Mouse (Mus musculus): ENCODE measurements at regions not wholly inside any gene's neighbourhood (a gene's known extent, or its start where the extent isn't known, plus 50 kb on each side); places are given as distances from the start of the nearest gene placed in this dataset.

GRCm38 (mm10) chr12:106128944-106129724 lies 119.1 kb downstream of the Vrk1 start:
- no peak for DNase-seq

- DNase-seq, result no peak
These were observed 120.1 kb downstream of the Vrk1 start for GRCm38 (mm10) chr12:106130071-106130676.

DNA sequence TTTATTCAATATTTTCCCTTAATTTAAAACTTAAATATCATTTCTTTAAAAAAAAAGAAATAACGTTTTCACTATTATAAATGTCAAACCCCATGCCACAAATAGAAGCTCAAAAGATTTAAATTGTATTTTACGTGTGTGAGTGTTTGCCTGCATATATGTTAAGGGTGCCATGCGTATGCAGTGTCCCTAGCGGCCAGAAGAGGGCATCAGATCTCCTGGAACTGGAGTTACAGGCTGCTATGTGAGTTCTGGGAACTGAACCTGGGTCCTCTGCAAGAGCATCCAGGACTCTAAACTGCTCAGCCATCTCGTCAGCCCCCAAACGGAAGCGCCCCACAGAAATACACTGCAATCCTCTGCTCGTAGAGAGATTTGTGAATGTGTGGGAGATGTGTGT lies 122.7 kb downstream of the Vrk1 start:
- no peak for DNase-seq

DNA sequence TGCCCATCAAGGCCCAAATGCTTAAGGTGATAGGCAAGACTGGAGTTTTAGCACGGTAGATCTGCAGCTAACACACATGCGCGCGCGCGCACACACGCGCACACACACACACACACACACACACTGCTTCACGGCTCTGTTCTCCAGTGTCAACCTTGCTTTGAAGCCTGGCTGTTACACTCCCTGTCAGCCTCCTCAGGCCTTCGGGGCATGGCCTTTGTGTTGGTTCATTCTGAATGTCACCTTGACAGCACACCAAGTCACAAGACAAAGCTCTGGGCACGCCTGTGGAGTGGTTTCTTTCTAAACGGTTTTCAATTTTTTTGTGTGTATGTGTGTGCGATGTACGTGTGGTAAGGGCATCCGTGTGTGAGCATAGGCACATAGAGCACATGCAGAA lies 128.4 kb downstream of the Vrk1 start:
- no peak for DNase-seq

GRCm38 (mm10) chr12:106139491-106139890 lies 129.5 kb downstream of the Vrk1 start:
- DNase-seq, result no peak

DNA sequence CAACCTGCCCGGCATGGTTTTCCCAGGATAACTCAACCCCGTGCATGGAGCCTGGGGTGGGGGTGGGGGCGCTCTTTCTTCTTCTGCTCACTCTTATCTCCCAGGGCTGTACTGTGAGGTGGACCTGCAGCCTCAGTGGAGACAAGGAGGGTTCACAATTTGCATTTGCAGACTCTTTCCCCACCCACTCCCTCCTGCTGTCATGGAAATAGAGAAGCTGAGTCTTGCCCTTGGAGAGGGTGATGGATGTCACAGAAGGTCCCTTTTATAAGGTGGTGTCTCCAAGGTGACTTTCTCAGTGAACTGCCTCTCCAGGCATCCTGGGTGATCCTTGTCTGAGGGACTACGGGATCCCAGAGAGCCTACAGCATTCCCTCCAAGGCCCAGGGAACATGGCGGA lies 129.9 kb downstream of the Vrk1 start:
- DNase-seq, result no peak

- no peak for DNase-seq
These were observed 130.6 kb downstream of the Vrk1 start for GRCm38 (mm10) chr12:106140671-106141070.

DNA sequence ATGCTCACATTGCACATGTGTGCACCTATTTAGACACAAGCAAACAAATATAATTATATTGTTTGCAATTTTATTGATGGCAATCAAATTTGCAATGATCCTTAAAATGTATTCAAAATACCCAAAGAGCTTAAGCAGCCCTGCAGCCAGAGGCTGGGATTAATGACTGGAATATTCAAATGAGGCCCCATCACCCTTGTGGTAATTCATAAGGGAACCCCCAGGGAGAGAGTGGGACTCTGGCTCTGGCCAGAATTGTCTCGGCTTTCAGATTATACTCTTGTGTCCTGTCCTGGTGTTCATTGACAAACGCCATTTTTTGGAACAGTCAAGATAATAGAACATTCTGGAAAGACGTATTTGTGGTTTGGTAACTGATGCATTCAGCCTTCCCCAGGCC lies 133.5 kb downstream of the Vrk1 start:
- no peak for DNase-seq

DNA sequence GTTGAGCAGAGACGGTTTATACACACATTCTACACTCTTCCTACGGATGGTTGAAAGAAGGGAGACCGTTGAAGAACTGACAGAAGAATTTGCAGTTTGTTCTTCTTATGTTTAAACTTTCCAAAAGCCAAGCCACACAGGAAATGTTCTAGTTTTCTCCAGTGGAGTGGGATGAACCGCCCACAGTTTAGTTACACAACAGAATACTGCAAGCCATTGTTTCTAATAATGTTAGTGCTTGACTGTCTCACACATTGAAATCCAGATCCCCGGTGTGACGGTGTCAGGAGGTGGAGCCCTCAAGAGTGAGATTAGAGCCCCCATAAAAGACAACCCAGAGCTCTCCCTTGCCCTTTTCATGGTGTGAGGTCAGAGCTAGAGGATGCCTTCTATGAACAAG lies 146.8 kb downstream of the Vrk1 start:
- no peak for DNase-seq

GRCm38 (mm10) chr12:106157827-106158226 lies 147.8 kb downstream of the Vrk1 start:
- DNase-seq, result no peak

DNA sequence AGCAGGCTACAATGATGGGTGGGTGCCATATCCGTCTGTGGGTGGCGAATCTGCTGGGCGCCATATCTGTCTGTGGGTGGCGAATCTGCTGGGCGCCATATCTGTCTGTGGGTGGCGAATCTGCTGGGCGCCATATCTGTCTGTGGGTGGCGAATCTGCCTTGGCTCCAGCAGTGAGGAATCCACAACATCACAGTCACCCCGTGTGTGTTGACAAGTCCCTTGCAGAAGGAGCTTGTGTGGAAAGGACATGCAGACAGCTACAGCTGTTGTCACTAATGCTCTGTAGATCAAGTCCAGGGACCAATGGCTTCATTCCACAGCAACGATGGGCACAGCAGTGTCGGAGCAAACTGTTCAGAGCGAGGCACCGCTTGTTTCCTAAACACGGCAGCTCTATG lies 148.6 kb downstream of the Vrk1 start:
- DNase-seq, result no peak

DNA sequence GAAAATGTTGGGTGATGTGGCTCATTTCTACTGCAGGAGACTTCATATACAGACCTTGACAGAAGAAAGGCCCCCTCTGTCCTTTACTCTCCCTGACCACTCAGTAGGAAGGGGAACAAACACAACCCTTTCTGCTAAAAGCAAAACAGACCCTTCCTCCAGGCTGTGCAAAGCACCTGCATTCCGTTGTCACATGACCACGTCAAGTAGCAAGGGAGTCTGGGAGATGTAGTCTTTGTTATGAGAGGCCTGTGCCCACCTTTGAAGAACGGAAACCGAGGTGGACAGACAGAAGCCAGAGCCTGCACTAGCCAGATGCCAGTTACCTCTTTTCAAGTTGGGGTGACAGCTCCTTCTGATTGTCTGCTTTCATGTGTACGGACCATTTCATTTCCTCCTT lies 161.3 kb downstream of the Vrk1 start:
- DNase-seq, result no peak

DNA sequence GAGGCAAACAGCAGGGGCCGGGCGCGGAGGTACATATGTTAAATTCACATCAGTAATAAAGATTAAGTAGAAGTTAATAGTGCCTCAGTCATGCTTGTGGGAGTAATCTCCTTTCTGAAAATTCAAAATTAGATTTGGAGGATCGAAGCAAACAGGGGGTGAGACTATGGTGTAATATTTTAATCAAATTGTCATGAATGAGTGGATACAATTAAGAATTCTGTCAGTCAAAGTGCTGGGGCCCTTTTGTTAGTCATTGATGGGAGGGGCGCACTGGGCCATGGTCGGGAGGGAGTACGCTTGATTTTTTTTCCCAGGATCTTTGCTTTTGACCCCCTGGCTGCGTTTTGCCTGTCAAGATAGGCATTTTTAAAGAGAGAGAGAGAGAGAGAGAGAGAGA lies 163.2 kb downstream of the Vrk1 start:
- DNase-seq, result no peak

- no peak for DNase-seq
These were observed 164.3 kb downstream of the Vrk1 start for GRCm38 (mm10) chr12:106174070-106174980.

DNA sequence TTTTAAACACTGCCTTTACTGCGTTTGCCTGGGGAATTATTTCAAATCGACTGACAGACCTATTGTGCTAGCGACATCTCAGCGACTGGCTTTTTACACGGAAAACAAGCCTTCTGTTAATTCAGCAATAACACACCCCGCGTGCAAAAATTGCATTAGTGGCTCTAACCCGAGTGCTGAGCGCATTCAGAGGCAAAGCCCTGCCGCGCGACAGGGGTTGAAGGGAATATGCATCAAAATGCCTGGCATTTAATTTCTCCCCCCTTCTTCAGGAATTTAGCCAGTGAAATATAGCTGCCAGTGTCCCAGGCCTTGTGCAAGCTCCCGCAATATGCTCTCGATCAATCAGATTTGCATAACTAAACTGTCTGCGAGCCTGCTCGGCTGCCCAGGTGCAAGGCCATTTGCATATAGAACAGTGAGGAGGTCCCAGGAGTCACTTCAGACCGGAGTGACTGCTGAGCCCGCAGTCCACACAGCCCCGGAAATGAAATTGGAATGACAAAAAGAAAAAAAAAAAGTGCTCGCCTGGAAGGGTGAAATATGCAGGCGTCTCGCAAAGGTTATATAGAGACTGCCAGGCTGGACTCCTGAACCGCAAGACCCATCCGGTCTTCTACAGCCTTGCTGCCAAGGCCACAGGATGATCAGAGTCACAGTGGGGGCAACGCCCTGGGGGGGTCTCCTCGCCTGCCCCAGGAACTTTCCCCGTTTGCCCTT lies 165.1 kb downstream of the Vrk1 start:
- no peak for DNase-seq

GRCm38 (mm10) chr12:106177302-106177701 lies 167.3 kb downstream of the Vrk1 start:
- no peak for DNase-seq

- no peak for DNase-seq
These were observed 167.8 kb downstream of the Vrk1 start for GRCm38 (mm10) chr12:106177861-106178260.

DNA sequence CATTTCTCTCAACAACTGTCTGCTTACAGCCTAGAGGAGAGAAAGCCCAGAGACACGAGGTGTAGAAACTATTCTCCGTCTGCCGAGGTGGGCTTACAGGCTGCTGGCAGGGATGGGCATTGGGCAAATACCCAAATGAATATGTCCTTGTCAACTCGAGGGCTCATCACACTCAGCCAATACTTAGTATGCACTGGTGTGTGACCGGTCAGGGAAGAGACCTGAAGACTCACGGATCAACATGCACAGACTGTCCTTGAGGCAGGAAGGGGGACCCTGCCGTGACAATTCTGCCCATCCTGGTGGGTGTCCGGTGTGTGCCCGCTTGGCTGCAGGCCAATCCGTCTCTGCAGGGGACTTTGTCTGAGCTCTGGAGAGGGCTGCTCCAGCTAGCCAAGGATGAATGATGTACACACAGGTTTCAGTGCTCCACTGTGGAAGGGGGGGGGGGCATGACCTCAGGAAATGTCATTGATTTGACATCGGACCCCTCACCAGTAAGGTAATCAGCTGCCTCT lies 168.7 kb downstream of the Vrk1 start:
- DNase-seq, result no peak

- no peak for DNase-seq
These were observed 172.9 kb downstream of the Vrk1 start for GRCm38 (mm10) chr12:106182923-106183322.

- no peak for DNase-seq
These were observed 173.9 kb downstream of the Vrk1 start for GRCm38 (mm10) chr12:106183973-106184372.

DNA sequence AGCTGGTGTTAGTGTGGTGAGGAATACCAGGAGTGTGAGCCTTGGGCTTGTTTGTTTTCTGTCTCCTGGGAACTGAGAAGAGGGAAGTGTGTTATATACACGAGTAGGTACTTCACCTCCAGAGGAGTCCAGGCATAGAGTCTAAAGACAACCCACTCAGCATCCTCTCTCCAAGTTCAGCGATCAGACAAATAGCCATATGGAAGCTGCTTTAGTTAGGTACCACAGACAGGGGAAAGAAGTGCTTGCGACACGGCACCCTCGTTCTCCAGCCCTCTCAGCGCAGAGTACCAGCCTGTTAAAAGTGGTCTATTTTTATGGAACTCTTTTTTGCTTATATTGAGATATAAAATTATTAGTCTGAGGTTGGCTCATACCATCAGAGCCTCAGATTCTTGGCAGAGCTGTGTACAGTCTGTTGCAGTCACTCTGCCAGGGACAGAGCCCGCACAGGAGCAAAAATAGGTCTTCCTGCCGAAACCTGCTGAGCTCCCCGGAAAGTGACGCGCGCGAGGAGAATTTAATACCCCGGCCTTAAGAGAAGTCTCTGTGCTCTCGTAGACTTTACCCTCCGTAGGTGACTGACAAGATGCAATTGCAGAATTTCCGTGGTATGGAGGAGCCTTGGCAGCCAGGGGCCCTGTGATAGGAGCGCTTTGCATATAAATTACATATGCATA lies 175.5 kb downstream of the Vrk1 start:
- no peak for DNase-seq

- no peak for DNase-seq
These were observed 176.5 kb downstream of the Vrk1 start for GRCm38 (mm10) chr12:106186501-106186900.
